9 mouse cellular contexts compared by ENCODE assay signal in genomic region chr9:103480603-103481220, GRCm38 (mm10). TPM values are rescaled to one million over a fixed set of nuclear protein-coding genes. Genes with fewer than 3 reads are reported as not detected.
A peak's percentile ranks its signal among the peaks of the same experiment; 100 is the strongest.
DNase-seq lines count a peak whose midpoint lies in the region; ATAC-seq and TF ChIP-seq lines count a peak whose summit lies in the region.
"Had no signal": no experiment of that assay in that cellular context is flagged by ENCODE, and none has a peak within 500 bp of the region (broad histone marks: within the 10 kb centered on the region; RNA-seq: fewer than 3 reads in every experiment).

No protein-coding gene starts in this region.

- H3K4me2 ChIP-seq in forebrain, postnatal 0 days (ENCODE audit: low read depth), result no peak overlapping the region
- H3K4me2 ChIP-seq in midbrain, embryonic 12.5 days (replicated peaks), result no peak overlapping the region
- H3K4me2 ChIP-seq: neural tube, embryonic 12.5 days had no signal

- ATAC-seq in forebrain, postnatal 0 days, result peak; percentile 28
- ATAC-seq in midbrain, embryonic 12.5 days (ENCODE audit: low FRiP score, low read depth), result no peak

- 0 out of 2 replicates have a peak, but pooled peaks cover 4% of the 10 kb centered on the region for H3K36me3 ChIP-seq in forebrain, postnatal 0 days (ENCODE audit: insufficient read depth)
- H3K36me3 ChIP-seq in midbrain, embryonic 12.5 days, result no peaks in the 10 kb centered on the region
- H3K36me3 ChIP-seq: neural tube, embryonic 12.5 days had no signal

- no peak for TF ChIP-seq CTCF in forebrain, postnatal 0 days (IDR thresholded peaks at IDR 0.05; ENCODE audit: low read depth)

- no peaks in the 10 kb centered on the region for H3K27me3 ChIP-seq in forebrain, postnatal 0 days (ENCODE audit: insufficient read depth, low read length)
- peaks cover 13% of the 10 kb centered on the region; the same call in 1 of the 2 replicates for H3K27me3 ChIP-seq in midbrain, embryonic 12.5 days
- H3K27me3 ChIP-seq: neural tube, embryonic 12.5 days had no signal

- H3K9ac ChIP-seq in forebrain, postnatal 0 days, result no peak overlapping the region
- no peak overlapping the region for H3K9ac ChIP-seq in midbrain, embryonic 12.5 days (replicated peaks)
- H3K9ac ChIP-seq: neural tube, embryonic 12.5 days had no signal

- peak; percentile 74 for DNase-seq in lung, postnatal 10 days
- no peak for DNase-seq in lung, postnatal 36 days
- DNase-seq in forebrain, postnatal 0 days, result no peak
- DNase-seq in kidney, adult 11 months, result peak; percentile 78
- no peak for DNase-seq in gastrocnemius, postnatal 10 days
- no peak for DNase-seq in gastrocnemius, postnatal 14 days
- no peak for DNase-seq in spleen, postnatal 36 days (ENCODE audit: low spot score in 2 of 2)

- intact Hi-C loops in gastrocnemius, postnatal 14 days (cut with DNase I; ENCODE audit: low total_unique reads), result no loop called here

- WGBS in forebrain, postnatal 0 days, result 49% methylated on average over 8 of the region's 8 CpGs
- 54% methylated on average over 8 of the region's 8 CpGs for WGBS in midbrain, embryonic 12.5 days

- H3K4me3 ChIP-seq in forebrain, postnatal 0 days (ENCODE audit: low read depth, low read length), result no peak overlapping the region
- no peak overlapping the region for H3K4me3 ChIP-seq in midbrain, embryonic 12.5 days
- H3K4me3 ChIP-seq: neural tube, embryonic 12.5 days had no signal

- no peaks in the 10 kb centered on the region; the same call in 1 of the 2 replicates for H3K4me1 ChIP-seq in forebrain, postnatal 0 days (ENCODE audit: insufficient read depth)
- peaks cover 18% of the 10 kb centered on the region for H3K4me1 ChIP-seq in midbrain, embryonic 12.5 days

- H3K9me3 ChIP-seq in forebrain, postnatal 0 days (ENCODE audit: low read length), result no peaks in the 10 kb centered on the region
- H3K9me3 ChIP-seq in midbrain, embryonic 12.5 days, result no peaks in the 10 kb centered on the region
- H3K9me3 ChIP-seq: neural tube, embryonic 12.5 days had no signal

- no peak overlapping the region; the same call in 1 of the 2 replicates for H3K27ac ChIP-seq in forebrain, postnatal 0 days (ENCODE audit: low read depth, low read length)
- peak overlapping the region; percentile 50 for H3K27ac ChIP-seq in midbrain, embryonic 12.5 days (replicated peaks)
- H3K27ac ChIP-seq: neural tube, embryonic 12.5 days had no signal

RNA-seq across cellular contexts. Expression of gene Bfsp2, which starts 0.5 kb away (rescaled TPM):
- 1.5 and 2.6 TPM in 2 replicates for total RNA-seq in forebrain, postnatal 0 days (2014; rRNA removed)
- 1.9 and 2.4 TPM in 2 replicates for polyA plus RNA-seq in forebrain, postnatal 0 days (2015; fragmentation: Nextera tagmentation; extraction: Ambion mirVana)
- polyA plus RNA-seq in midbrain, embryonic 12.5 days (2016; fragmentation: Nextera tagmentation; extraction: Ambion mirVana), result 2.4 and 5.5 TPM in 2 replicates
- 1 to 10 TPM in 1 of 2 experiments, under 1 TPM in 1; 0.72 to 1.1 TPM for total RNA-seq in gastrocnemius, postnatal 10 days (2021)
- under 1 TPM; 0.37 to 0.42 TPM for total RNA-seq in gastrocnemius, postnatal 14 days (2021)

Comparison
In these comparisons a context has a peak if more than half of its experiments do, and no peak if none do; other contexts are left out.
1. DNase-seq: peak in lung, postnatal 10 days (single experiment) and kidney, adult 11 months (single experiment); none in lung, postnatal 36 days (single experiment), forebrain, postnatal 0 days (single experiment), gastrocnemius, postnatal 10 days (single experiment), gastrocnemius, postnatal 14 days (single experiment) and spleen, postnatal 36 days (0 of 2).